Mouse (Mus musculus): ENCODE measurements around the gene Cenpt. TPM values are rescaled to one million over a fixed set of nuclear protein-coding genes. Genes with fewer than 3 reads are reported as not detected.

The Cenpt gene
- total RNA-seq, 1 experiment from 2014 or later, result 7.5 TPM

DNA sequence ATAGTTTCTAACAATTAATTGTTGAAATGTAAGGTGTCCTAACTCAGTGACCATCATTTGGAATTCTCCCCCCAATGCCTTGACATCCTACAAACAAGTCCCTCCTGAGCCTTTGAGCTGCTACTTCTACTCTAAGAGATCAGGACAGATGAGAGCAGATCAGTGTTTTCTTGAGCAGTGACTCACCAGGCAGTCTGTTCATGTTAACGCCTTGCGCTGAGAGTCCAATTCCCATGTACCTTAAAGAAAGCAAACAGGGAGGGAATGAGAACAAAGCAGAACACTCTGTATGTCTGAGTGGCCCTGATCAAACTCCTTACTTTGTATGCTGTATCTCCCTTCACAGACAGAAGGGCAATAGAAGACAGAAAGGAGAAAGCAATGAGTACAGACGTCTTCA, 47.7 kb downstream of the Cenpt start:
- DNase-seq, result no peak

DNA sequence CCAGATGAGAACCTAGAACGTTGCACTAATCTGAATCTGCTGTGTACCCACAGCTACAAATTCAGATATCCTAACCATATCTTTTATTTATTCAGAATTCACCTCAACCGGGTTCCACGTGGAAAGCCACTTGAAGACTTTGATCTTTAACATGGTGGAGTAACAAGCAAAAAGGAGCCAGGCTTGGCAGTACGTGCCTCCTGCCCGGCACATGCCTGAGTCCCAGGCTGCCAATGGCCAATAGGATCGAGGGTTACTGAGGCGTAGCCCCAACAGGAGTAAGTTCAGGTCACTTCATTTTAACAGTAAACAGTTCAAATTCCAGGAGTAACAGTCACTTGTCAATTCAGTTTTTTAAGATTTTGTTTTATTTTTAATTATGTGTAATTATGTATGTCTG, 48.3 kb downstream of the Cenpt start:
- DNase-seq, result no peak

DNA sequence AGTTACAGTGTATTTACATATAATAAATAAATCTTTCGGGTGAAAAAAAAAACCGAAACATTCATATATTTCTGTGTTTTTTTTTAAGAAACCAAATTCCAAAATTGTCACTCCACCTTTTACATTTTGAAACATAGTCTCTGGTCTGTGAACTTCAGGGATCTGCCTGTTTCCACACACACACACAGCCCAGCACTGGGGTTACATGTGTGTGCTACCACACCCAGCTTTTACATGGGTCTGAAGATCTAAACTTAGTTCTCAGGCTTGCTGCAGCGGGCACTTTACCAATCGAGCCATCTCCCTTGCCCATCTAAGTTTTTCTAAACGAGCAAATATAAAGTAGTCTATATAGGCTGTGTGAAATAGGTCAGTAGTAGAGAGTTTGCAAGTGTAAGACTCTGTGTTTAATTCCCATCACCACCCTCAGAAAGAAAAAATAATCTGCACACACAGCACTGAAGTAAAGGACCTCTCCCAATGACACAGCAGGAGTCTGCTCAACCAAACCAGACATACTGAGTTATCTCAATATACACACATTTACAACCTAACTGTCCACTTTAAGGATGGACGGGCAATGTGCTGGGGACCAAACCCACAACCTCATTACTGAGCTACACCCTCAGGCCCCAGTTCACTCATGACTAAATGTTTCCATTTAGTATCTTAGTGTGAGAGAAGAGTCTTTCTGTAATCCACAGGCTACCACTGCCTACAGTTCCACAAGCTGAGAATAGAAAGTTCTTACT, 51.7 kb downstream of the Cenpt start:
- no peak for DNase-seq

DNA sequence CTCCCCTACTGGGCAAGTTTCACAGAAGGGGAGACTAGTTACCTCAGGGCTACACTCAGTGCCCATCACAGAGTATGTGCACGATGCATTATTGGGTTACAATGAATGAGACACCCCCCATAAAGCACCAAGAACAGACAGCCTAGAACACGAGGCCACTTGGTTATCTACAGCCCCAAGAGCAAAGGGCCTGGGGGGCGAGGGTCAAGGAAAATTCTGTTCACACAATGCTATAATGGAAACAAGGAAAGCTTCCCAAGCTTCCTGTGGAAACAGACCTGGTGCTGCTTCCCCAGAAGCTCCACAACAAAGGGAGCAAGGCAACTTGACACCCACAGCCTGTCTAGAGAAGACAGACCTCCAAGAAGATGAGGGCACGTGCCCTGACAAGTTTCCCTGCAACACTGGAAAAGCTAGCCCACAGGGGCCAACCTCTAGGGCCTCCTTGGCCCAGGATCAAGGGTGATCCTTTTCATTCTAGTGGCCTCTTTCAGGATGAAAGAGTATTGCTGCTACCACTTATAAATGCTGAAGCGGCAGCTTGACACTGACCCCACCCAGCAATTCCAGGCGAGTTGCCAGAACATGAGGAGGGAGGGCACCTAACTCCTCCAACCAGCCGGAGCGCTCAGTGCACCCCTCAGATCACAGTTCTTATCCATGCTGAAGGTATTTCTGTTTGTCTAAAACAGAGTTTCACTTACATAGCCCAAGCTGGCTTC, 53.8 kb downstream of the Cenpt start:
- DNase-seq, result peak; percentile 82

DNA sequence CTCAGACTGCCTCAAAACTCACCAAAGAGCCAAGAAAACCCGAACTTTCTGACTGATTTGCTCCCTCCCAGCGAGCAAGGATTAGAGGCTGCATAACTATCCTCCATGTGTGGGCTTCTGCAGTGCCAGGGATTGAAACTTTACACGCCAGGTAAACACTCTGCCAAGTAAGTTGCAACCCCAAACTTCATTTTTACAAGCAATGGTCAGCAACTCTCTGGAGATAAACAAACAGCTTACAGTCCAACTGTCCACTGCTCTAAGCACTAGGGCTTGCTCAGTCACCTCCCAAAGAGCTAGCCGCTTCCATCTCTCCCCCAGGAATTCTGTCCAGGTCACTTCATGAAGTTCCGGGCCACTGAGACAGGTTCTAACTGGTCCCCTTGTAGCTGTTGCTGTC, 54.7 kb downstream of the Cenpt start:
- DNase-seq, result no peak

DNA sequence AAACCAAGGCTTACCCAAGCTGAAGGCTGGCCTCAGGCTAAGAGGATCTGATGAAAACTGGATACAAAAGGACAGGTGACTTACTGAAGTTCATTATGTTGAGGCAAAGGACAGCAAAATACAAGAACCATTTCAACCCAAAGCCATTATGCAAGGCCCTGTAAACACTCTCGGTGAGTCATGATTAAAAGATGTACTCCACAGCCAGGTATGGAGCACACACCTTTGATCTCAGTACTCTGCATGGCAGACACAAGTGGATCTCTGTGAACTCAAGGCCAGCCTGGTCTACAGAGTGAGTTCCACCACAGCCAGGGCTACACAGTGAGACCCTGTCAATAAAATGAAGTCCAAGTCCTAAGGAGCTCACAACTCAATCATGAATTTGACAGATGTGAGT, 57.3 kb downstream of the Cenpt start:
- DNase-seq, result no peak

Other genes starting within 250 kb of the Cenpt start
- 27.7 and 33.5 TPM in 2 replicates for gene Ripor1, start 248.0 kb downstream of the Cenpt start, total RNA-seq (2021)
- 61.5 and 74.2 TPM in 2 replicates for gene Ctcf, start 216.7 kb downstream of the Cenpt start, total RNA-seq (2021)
- gene Agrp, start 215.9 kb downstream of the Cenpt start, total RNA-seq (2021), result 1.2 TPM in 1 of 2 replicates, not detected in the other
- gene Carmil2, start 167.0 kb downstream of the Cenpt start, total RNA-seq (2021), result 1.4 and 2.4 TPM in 2 replicates
- 20.9 and 26.3 TPM in 2 replicates for gene Acd, start 152.2 kb downstream of the Cenpt start, total RNA-seq (2021)
- 10.1 and 10.4 TPM in 2 replicates for gene Pard6a, start 152.1 kb downstream of the Cenpt start, total RNA-seq (2021)
- gene 4933405L10Rik, start 145.6 kb downstream of the Cenpt start, total RNA-seq (2021), result not detected in 2 replicates
- 4.0 and 7.7 TPM in 2 replicates for gene Enkd1, start 145.1 kb downstream of the Cenpt start, total RNA-seq (2021)
- gene Gfod2, start 94.6 kb downstream of the Cenpt start, total RNA-seq (2021), result 9.3 and 9.6 TPM in 2 replicates
- 25.4 and 29.5 TPM in 2 replicates for gene Ranbp10, start 25.9 kb downstream of the Cenpt start, total RNA-seq (2021)
- gene Tsnaxip1, start 25.5 kb downstream of the Cenpt start, total RNA-seq (2021), result not detected in 2 replicates
- gene Thap11, start 1.9 kb upstream of the Cenpt start, total RNA-seq (2021), result 38.0 and 40.1 TPM in 2 replicates
- gene Nutf2, start 7.3 kb upstream of the Cenpt start, total RNA-seq (2021), result 36.3 and 56.0 TPM in 2 replicates
- 33.5 and 38.6 TPM in 2 replicates for gene Edc4, start 27.6 kb upstream of the Cenpt start, total RNA-seq (2021)
- gene Nrn1l, start 40.3 kb upstream of the Cenpt start, total RNA-seq (2021), result 1.9 TPM in 1 of 2 replicates, not detected in the other
- gene Pskh1, start 47.2 kb upstream of the Cenpt start, total RNA-seq (2021), result 32.3 and 38.1 TPM in 2 replicates
- 0.91 TPM in 1 of 2 replicates, not detected in the other for gene Ctrl, start 80.6 kb upstream of the Cenpt start, total RNA-seq (2021)
- gene Psmb10, start 85.2 kb upstream of the Cenpt start, total RNA-seq (2021), result 70.6 and 74.9 TPM in 2 replicates
- 1.9 and 7.7 TPM in 2 replicates for gene Lcat, start 90.1 kb upstream of the Cenpt start, total RNA-seq (2021)
- gene Slc12a4, start 112.8 kb upstream of the Cenpt start, total RNA-seq (2021), result 40.6 and 43.5 TPM in 2 replicates
- gene Dpep3, start 126.2 kb upstream of the Cenpt start, total RNA-seq (2021), result not detected in 2 replicates
- gene Dus2, start 138.1 kb upstream of the Cenpt start, total RNA-seq (2021), result 12.5 and 16.8 TPM in 2 replicates
- gene Dpep2nb, start 152.7 kb upstream of the Cenpt start, total RNA-seq (2021), result not detected in 2 replicates
- 14.7 and 17.9 TPM in 2 replicates for gene Ddx28, start 158.6 kb upstream of the Cenpt start, total RNA-seq (2021)
- gene Nfatc3, start 205.6 kb upstream of the Cenpt start, total RNA-seq (2021), result 54.9 TPM in 2 replicates

All from adrenal gland, postnatal 25 days (tissue).